Mouse (Mus musculus) cerebellum, postnatal 36 days (tissue): Measurements from ENCODE around the gene Slamf9.

Experiments
- DNase-seq, 2 experiments: peaks; one replicate each; pipeline ENCODE4 v3.0.0; 2021 to 2022; ENCODE audit warnings: mixed read lengths in 2 of 2

The Slamf9 gene

GRCm38 (mm10) chr1:172463387-172464333, 11.5 kb upstream of the Slamf9 start:
- DNase-seq: no peak

- DNase-seq: no peak
Measured at GRCm38 (mm10) chr1:172468301-172468877, 6.8 kb upstream of the Slamf9 start.

GRCm38 (mm10) chr1:172469373-172469772, 5.8 kb upstream of the Slamf9 start:
- no peak for DNase-seq

GRCm38 (mm10) chr1:172469810-172470448, 5.2 kb upstream of the Slamf9 start:
- no peak for DNase-seq

GRCm38 (mm10) chr1:172472909-172473308, 2.2 kb upstream of the Slamf9 start:
- DNase-seq: no peak

- DNase-seq: no peak
Measured at GRCm38 (mm10) chr1:172474196-172474595, 962 bp upstream of the Slamf9 start.

GRCm38 (mm10) chr1:172478020-172478419, 2.9 kb downstream of the Slamf9 start:
- no peak for DNase-seq

DNA sequence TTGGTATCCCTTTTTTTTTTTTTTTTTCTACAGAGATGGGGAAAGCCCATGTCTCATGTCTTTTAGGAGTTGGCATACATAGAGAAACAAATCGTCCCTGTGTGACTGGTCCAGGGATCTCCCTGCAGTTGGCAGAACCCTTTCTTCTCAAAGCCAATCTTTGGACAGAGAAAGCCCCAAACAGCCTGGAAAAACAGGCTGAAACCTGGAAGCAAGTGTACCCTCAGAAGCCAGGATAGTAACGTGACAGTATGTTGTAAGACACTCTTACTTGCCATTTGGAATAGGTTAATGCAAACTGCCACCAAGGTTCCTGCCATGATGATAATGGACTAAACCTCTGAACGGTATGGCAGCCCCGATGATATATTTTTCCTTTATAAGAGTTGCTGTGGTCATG, 5.2 kb downstream of the Slamf9 start:
- DNase-seq: no peak

DNA sequence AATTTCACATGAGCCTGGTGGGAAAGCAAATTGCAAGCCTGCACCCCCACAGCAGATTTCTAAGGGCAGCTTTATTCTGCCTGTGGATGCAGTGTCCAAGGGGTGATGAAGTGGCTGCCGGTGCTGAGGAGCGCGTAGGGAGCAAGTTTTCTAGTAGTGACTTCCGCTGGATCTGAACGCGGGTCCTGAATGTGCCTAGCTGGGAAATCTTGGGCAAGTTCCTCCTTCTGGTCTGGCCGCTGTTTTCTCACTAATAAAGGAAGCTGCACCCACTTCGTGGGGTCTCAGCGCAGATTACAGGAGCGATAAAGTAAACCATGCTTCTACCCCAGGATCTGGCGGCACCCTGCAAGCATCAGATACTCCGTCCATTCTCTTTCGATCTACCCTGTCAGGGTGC, 6.0 kb downstream of the Slamf9 start:
- no peak for DNase-seq

GRCm38 (mm10) chr1:172481540-172482280, 6.6 kb downstream of the Slamf9 start, which contains the start of gene Igsf9:
TSS of gene Igsf9 (plus strand) at chr1:172481788.
- DNase-seq: peak; percentile 76 to 85

GRCm38 (mm10) chr1:172482518-172483360, 7.6 kb downstream of the Slamf9 start:
- DNase-seq: no peak

DNA sequence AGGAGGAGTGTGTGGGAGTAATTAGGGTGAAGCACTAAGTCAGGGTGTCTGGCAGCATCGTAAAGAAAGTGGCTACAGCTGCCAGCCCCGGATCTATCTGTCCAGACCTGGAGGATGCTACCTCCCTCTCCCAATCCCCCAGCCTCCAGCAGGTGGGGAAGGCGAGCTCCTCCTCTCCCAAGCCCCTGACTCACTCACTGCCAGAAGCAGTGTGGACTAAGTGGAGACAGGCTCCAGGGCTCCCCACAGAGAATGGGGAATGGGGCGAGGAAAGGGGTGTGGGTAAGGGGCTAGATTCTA, 8.2 kb downstream of the Slamf9 start:
- DNase-seq: no peak

DNA sequence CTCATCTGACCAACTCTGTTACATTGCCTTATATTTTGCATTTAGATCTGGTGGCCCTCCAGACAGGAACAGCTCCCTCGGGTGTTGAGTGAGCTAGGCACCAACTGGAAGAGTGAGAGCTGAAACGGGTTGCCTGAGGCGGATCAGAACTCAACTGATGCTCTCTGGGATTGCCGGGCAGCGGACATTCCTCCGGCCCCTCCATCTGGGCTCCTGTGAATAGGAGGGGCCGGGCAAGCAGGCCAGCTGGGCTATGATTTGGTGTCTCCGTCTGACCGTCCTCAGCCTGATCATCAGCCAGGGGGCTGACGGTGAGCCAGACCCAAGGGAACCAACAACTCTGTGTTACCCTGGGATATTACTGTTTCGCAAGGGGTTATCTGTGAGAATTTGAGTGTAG, 9.1 kb downstream of the Slamf9 start:
- no peak for DNase-seq

DNA sequence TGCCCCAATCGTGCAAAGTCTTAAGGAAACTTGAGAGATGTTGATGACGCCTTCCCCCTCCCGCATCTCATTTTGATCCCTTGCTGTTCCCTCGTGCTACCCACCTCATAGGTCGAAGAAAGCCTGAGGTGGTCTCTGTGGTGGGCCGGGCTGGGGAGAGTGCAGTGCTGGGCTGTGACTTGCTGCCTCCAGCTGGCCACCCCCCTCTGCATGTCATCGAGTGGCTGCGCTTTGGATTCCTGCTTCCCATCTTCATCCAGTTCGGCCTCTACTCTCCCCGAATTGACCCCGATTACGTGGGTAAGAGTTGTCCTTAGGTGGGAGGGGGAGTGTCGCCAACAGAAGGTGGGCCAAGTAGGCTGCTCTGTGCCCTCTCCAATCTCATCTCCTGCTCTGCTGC, 9.5 kb downstream of the Slamf9 start:
- no peak for DNase-seq

GRCm38 (mm10) chr1:172485821-172486220, 10.7 kb downstream of the Slamf9 start:
- no peak for DNase-seq

DNA sequence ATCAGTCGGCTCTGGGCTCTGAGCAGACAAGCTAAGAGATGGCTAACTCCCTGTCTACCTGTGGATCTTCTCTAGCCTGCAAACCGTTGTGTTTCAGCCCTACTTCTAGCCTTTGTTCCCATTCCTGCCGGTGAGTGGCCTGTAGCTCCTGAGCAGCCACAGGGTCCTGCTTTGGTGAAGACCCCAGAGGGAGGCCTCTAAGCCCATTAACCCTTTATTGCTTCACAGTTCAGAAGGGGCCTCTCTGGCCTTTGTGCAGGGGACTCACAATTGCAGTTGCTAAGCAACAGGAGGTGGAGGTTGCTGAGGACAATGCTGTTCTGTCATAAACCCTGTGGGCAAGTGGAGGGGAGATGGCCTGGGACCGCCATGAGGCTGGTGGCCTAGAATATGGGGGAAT, 11.1 kb downstream of the Slamf9 start:
- no peak for DNase-seq

GRCm38 (mm10) chr1:172486651-172487050, 11.5 kb downstream of the Slamf9 start:
- DNase-seq: no peak

GRCm38 (mm10) chr1:172487859-172488258, 12.7 kb downstream of the Slamf9 start:
- DNase-seq: no peak

GRCm38 (mm10) chr1:172488831-172489230, 13.7 kb downstream of the Slamf9 start:
- no peak for DNase-seq

GRCm38 (mm10) chr1:172489585-172490250, 14.6 kb downstream of the Slamf9 start:
- DNase-seq: no peak

DNA sequence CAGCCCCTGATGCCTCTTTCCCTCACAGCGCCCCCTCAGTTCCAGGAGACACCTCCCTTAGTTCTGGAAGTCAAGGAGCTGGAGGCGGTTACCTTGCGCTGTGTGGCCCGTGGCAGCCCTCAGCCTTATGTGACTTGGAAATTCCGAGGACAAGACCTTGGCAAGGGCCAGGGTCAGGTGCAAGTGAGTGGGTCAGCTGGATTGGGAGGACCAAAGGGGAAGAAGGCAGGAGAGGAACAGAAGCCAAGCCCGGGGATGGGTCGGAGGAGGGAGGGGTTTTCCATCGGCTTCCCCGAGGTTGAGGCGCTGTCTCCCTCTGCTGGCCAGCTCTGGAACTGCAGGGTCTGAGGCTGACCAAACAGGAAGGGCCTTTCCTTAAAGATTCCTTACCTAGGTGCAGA, 15.1 kb downstream of the Slamf9 start:
- DNase-seq: peak; percentile 88 to 93

DNA sequence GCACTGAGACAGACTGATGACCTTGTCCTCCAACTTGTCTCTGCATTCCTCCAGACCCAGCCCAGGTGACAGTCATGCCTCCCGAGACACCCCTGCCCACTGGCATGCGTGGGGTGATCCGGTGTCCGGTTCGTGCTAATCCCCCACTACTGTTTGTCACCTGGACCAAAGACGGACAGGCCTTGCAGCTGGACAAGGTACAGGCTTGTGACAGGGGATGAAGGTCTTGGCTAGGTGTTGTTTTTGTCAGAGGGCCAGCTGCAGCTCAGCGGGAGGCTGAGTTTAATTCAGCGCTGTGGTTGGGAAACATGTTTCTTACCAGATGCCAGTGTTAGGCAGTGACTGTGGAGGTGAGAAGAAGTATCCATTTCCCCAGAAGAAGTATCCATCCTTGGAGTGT, 16.9 kb downstream of the Slamf9 start:
- no peak for DNase-seq
